Mouse (Mus musculus) G1E (cell line): Measurements from ENCODE around the gene Itpkc.

Experiments
- CTCF ChIP-seq: IDR thresholded peaks from 2 replicates; pipeline ENCODE4 v1.5.1; 2012; ENCODE audit warnings: low read depth, low read length, inconsistent platforms, mixed read lengths
- GATA1 ChIP-seq: IDR thresholded peaks from 2 replicates; pipeline ENCODE4 v1.6.1; 2012; ENCODE audit warnings: borderline replicate concordance, low read length, inconsistent platforms, mixed read lengths

DNA sequence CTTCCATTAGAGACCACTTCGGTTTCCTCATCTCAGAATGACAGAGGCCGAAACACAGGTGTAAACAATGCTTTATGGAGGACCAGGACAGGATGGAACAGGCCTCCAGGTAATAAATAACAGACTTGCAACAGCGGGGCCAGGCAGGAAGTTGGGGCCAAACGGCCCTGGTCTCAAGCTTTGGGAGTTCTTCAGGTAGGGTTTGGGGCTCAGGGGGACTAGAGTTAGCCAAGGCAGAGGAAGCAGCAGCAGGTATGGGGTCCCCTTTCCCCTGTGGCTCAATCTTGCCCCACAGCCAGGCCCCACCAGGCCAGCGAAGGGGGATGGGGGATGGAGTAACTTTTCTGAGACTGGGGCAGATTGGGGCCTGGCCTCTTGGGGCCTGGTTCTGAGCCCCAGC, 60.1 kb downstream of the Itpkc start:
- TF ChIP-seq CTCF (no peak), GATA1 (no peak)
